Mouse (Mus musculus) forebrain, embryonic 14.5 days (tissue): ENCODE measurements around the gene Tead3. TPM values are rescaled to one million over a fixed set of nuclear protein-coding genes. Genes with fewer than 3 reads are reported as not detected.

ENCODE experiments used
- ATAC-seq: fragments of 200-750 bp; cut with Nextera tagmentation; 2 replicates; pipeline ENCODE4 v1.8.0; 2017; ENCODE audit warnings: mild to moderate bottlenecking, moderate library complexity
- DNase-seq: peaks from one replicate; pipeline ENCODE4 v3.0.0-alpha.2; 2015; ENCODE audit warnings: low spot score
- H3K27ac ChIP-seq: fragments of 300-500 bp; sonication (generic); 2 replicates; pipeline ENCODE4 v1.5.1; 2014; ENCODE audit warnings: low read depth, mild to moderate bottlenecking, control low read depth, low read length, moderate library complexity
- H3K27me3 ChIP-seq: fragments of 300-500 bp; sonication (generic); replicated peaks from 2 replicates; pipeline ENCODE4 v1.6.1; 2014; ENCODE audit warnings: low read length, control low read depth, mixed read lengths; ENCODE audit not compliant: control insufficient read depth, insufficient read depth
- H3K36me3 ChIP-seq: fragments of 300-500 bp; sonication (generic); 2 replicates; pipeline ENCODE4 v1.6.1; 2014; ENCODE audit warnings: low read length, control low read depth; ENCODE audit not compliant: control insufficient read depth, insufficient read depth
- H3K4me1 ChIP-seq: fragments of 300-500 bp; sonication (generic); 2 replicates; pipeline ENCODE4 v1.6.1; 2014; ENCODE audit warnings: antibody characterized with exemption, low read length, control low read depth; ENCODE audit not compliant: control insufficient read depth, insufficient read depth
- H3K4me2 ChIP-seq: fragments of 300-500 bp; sonication (generic); 2 replicates; pipeline ENCODE4 v1.6.1; 2014; ENCODE audit warnings: mild to moderate bottlenecking, control low read depth, low read length
- H3K4me3 ChIP-seq: fragments of 300-500 bp; sonication (generic); 2 replicates; pipeline ENCODE4 v1.5.1; 2014; ENCODE audit warnings: low read depth, low read length, control low read depth
- H3K9ac ChIP-seq: fragments of 300-500 bp; sonication (generic); 2 replicates; pipeline ENCODE4 v1.6.1; 2014; ENCODE audit warnings: mild to moderate bottlenecking, low read length, control low read depth, moderate library complexity
- H3K9me3 ChIP-seq: fragments of 300-500 bp; sonication (generic); replicated peaks from 2 replicates; pipeline ENCODE4 v1.6.1; 2016; ENCODE audit warnings: low read length, control low read depth, mixed read lengths; ENCODE audit not compliant: control insufficient read depth
- WGBS: fragments of 180-500 bp; shearing (Covaris S2); extraction: QIAGEN DNeasy Blood & Tissue Kit; methylation state at CpG from one replicate; pipeline ENCODE4 v1.1.7; 2014; 5-methylcytosine and 5-hydroxymethylcytosine counted together
- polyA plus RNA-seq: library from polyadenylated mRNA; unstranded; fragments of >200 nt; fragmentation: Nextera tagmentation; extraction: Ambion mirVana; gene quantifications from 2 replicates; pipeline ENCODE4 v1.2.1, GENCODE M21; 2014

The Tead3 gene
- polyA plus RNA-seq, 1 experiment from 2014 or later, result 1.8 TPM

- Histone ChIP-seq H3K4me1 (peaks cover 15% of the 10 kb centered on the region; the same call in 1 of the 2 replicates), H3K9me3 (no peaks in the 10 kb centered on the region), H3K36me3 (no peaks in the 10 kb centered on the region), H3K27ac (0 out of 2 replicates have a peak overlapping the region, but pooled peaks have one; percentile 15), H3K4me3 (peak overlapping the region; percentile 59), H3K9ac (peak overlapping the region; percentile 65), H3K27me3 (0 out of 2 replicates have a peak, but pooled peaks cover 10% of the 10 kb centered on the region), H3K4me2 (peak overlapping the region; percentile 81)
- under 1% methylated on average over 46 of the region's 54 CpGs for WGBS
- peak; percentile 55 for ATAC-seq
- DNase-seq, result peak; percentile 36
These were observed 634 bp downstream of the Tead3 start for GRCm38 (mm10) chr17:28349901-28350465.

- WGBS, result 8% methylated on average over 13 of the region's 13 CpGs
- Histone ChIP-seq H3K4me1 (peaks cover 15% of the 10 kb centered on the region; the same call in 1 of the 2 replicates), H3K4me2 (peak overlapping the region; percentile 81), H3K9ac (peak overlapping the region; percentile 65; the same call in 1 of the 2 replicates), H3K36me3 (no peaks in the 10 kb centered on the region), H3K4me3 (peak overlapping the region; percentile 59), H3K27ac (no peak overlapping the region), H3K9me3 (no peaks in the 10 kb centered on the region), H3K27me3 (0 out of 2 replicates have a peak, but pooled peaks cover 10% of the 10 kb centered on the region)
- ATAC-seq (no peak), DNase-seq (no peak)
These were observed 1.2 kb downstream of the Tead3 start for GRCm38 (mm10) chr17:28349264-28349880.

DNA sequence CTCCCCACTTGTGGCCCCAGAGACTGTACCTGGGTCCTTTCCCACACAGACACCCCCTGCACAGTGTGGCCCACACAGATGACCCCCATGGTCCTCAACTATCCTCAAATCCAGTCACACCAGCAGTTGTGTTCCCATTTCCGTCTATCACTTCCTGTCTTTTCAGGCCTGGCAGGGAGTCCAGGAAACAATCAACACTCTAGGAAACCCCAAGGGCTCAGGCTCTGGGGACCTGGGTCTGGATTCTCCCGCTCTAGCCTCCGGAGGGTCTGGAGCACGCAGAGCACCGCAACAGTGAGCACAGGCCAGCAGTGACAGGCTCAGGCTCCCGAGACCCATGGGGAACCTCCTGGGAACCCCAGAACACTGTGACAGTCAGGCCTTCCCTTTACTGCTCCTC is 2.4 kb downstream of the Tead3 start:
- H3K9me3 ChIP-seq, result no peaks in the 10 kb centered on the region
- DNase-seq, result no peak

GRCm38 (mm10) chr17:28347327-28347726 is 3.3 kb downstream of the Tead3 start:
- peaks cover 15% of the 10 kb centered on the region; the same call in 1 of the 2 replicates for H3K4me1 ChIP-seq
- no peaks in the 10 kb centered on the region for H3K36me3 ChIP-seq
- no peak overlapping the region for H3K27ac ChIP-seq
- no peak for DNase-seq
- no peak overlapping the region for H3K9ac ChIP-seq
- 80% methylated on average over 10 of the region's 10 CpGs for WGBS
- no peak overlapping the region for H3K4me3 ChIP-seq
- no peak for ATAC-seq
- 0 out of 2 replicates have a peak, but pooled peaks cover 7% of the 10 kb centered on the region for H3K27me3 ChIP-seq
- no peak overlapping the region for H3K4me2 ChIP-seq
- no peaks in the 10 kb centered on the region for H3K9me3 ChIP-seq

More for the DNA sequence above, 2.4 kb downstream of the Tead3 start:
- no peak overlapping the region for H3K9ac ChIP-seq
- no peaks in the 10 kb centered on the region for H3K36me3 ChIP-seq
- peaks cover 15% of the 10 kb centered on the region; the same call in 1 of the 2 replicates for H3K4me1 ChIP-seq
- 56% methylated on average over 6 of the region's 6 CpGs for WGBS
- 0 out of 2 replicates have a peak, but pooled peaks cover 10% of the 10 kb centered on the region for H3K27me3 ChIP-seq
- ATAC-seq, result no peak
- H3K4me2 ChIP-seq, result no peak overlapping the region
- H3K27ac ChIP-seq, result no peak overlapping the region
- no peak overlapping the region for H3K4me3 ChIP-seq

- Histone ChIP-seq H3K4me1 (peaks cover 19% of the 10 kb centered on the region), H3K27me3 (no peaks in the 10 kb centered on the region), H3K9ac (no peak overlapping the region), H3K27ac (no peak overlapping the region), H3K9me3 (no peaks in the 10 kb centered on the region), H3K4me3 (no peak overlapping the region), H3K4me2 (no peak overlapping the region), H3K36me3 (no peaks in the 10 kb centered on the region)
- 17% methylated on average over 10 of the region's 10 CpGs for WGBS
- DNase-seq (no peak), ATAC-seq (no peak)
These were observed 4.7 kb downstream of the Tead3 start for GRCm38 (mm10) chr17:28345882-28346281.

GRCm38 (mm10) chr17:28345271-28345721 is 5.3 kb downstream of the Tead3 start:
- no peak for DNase-seq
- H3K4me1 ChIP-seq, result peaks cover 24% of the 10 kb centered on the region

DNA sequence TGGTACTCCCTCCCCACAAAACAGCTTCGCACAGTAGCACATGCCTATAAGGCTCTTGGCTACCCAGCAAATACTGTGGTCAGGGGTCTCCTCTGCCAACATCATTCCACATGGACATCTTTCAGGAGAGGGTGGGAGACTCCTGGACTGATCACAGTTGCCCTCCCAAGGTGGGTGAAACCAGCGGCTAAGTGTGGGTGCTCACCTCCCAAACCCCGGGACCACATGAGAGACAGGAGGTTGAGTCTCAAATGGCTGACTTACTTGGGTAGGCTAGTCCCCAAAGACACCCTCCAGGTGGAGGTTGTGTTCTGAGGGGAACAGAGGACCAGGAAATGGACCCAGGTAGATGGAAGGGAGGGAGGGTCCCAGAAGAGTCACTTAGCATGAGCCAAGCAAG is 5.9 kb downstream of the Tead3 start:
- no peak overlapping the region for H3K9ac ChIP-seq
- H3K4me2 ChIP-seq, result no peak overlapping the region
- no peak overlapping the region for H3K27ac ChIP-seq
- H3K27me3 ChIP-seq, result no peaks in the 10 kb centered on the region
- peaks cover 24% of the 10 kb centered on the region for H3K4me1 ChIP-seq
- no peak for DNase-seq
- H3K4me3 ChIP-seq, result no peak overlapping the region
- H3K9me3 ChIP-seq, result no peaks in the 10 kb centered on the region
- WGBS, result 56% methylated on average over 3 of the region's 3 CpGs
- ATAC-seq, result no peak
- no peaks in the 10 kb centered on the region for H3K36me3 ChIP-seq

More at GRCm38 (mm10) chr17:28345271-28345721, 5.3 kb downstream of the Tead3 start:
- H3K4me2 ChIP-seq, result no peak overlapping the region
- H3K9me3 ChIP-seq, result no peaks in the 10 kb centered on the region
- 25% methylated on average over 7 of the region's 8 CpGs for WGBS
- no peak for ATAC-seq
- H3K27ac ChIP-seq, result no peak overlapping the region
- no peak overlapping the region for H3K9ac ChIP-seq
- no peaks in the 10 kb centered on the region for H3K27me3 ChIP-seq
- no peak overlapping the region for H3K4me3 ChIP-seq
- no peaks in the 10 kb centered on the region for H3K36me3 ChIP-seq

- no peak overlapping the region for H3K4me2 ChIP-seq
- H3K27ac ChIP-seq, result no peak overlapping the region
- H3K36me3 ChIP-seq, result no peaks in the 10 kb centered on the region
- WGBS, result 36% methylated on average over 4 of the region's 4 CpGs
- H3K9me3 ChIP-seq, result no peaks in the 10 kb centered on the region
- ATAC-seq (no peak), DNase-seq (no peak)
- no peak overlapping the region for H3K9ac ChIP-seq
- H3K27me3 ChIP-seq, result no peaks in the 10 kb centered on the region
- H3K4me3 ChIP-seq, result no peak overlapping the region
- peaks cover 19% of the 10 kb centered on the region for H3K4me1 ChIP-seq
These were observed 6.5 kb downstream of the Tead3 start for GRCm38 (mm10) chr17:28344050-28344607.
